Mouse (Mus musculus): ENCODE data around the gene A930018P22Rik.

- TF ChIP-seq USF1 (IDR thresholded peaks at IDR 0.05; ENCODE audit: low read depth, low read length) (no peak), MAX (IDR thresholded peaks at IDR 0.05; ENCODE audit: low read length) (no peak), CTCF (conservative IDR thresholded peaks at IDR 0.05 in 1 of 2, IDR thresholded peaks at IDR 0.05 in 1 of 2; ENCODE audit: low read depth in 2 of 2, low read length in 2 of 2) (no peak), CHD2 (IDR thresholded peaks at IDR 0.05; ENCODE audit: low read length) (no peak), GABPA (IDR thresholded peaks at IDR 0.05; ENCODE audit: insufficient replicate concordance, low read depth, low read length) (no peak), POLR2A (IDR thresholded peaks at IDR 0.05; ENCODE audit: low read depth, low read length) (no peak), ETS1 (conservative IDR thresholded peaks at IDR 0.05; ENCODE audit: low read depth, low read length) (no peak)
Measured at GRCm38 (mm10) chr2:104093305-104093704, 29.3 kb upstream of the A930018P22Rik start.
